Mouse (Mus musculus) hindbrain, embryonic 15.5 days (tissue): Measurements from ENCODE around the gene Atf7ip. TPM values are rescaled to one million over a fixed set of nuclear protein-coding genes. Genes with fewer than 3 reads are reported as not detected.

Experiments
- ATAC-seq: fragments of 200-750 bp; cut with Nextera tagmentation; 2 replicates; pipeline ENCODE4 v1.8.0; 2017; ENCODE audit warnings: low read depth, moderate number of reproducible peaks, moderate TSS enrichment; ENCODE audit not compliant: low FRiP score
- H3K27ac ChIP-seq: fragments of 300-500 bp; sonication (generic); replicated peaks from 2 replicates; pipeline ENCODE4 v1.5.1; 2015; ENCODE audit warnings: mild to moderate bottlenecking, inconsistent platforms
- H3K27me3 ChIP-seq: fragments of 300-500 bp; sonication (generic); 2 replicates; pipeline ENCODE4 v1.6.1; 2015; ENCODE audit warnings: control low read depth, inconsistent platforms
- H3K36me3 ChIP-seq: fragments of 300-500 bp; sonication (generic); 2 replicates; pipeline ENCODE4 v1.6.1; 2015; ENCODE audit warnings: control low read depth, inconsistent platforms
- H3K4me1 ChIP-seq: fragments of 300-500 bp; sonication (generic); replicated peaks from 2 replicates; pipeline ENCODE4 v1.6.1; 2015; ENCODE audit warnings: control low read depth, inconsistent platforms
- H3K4me2 ChIP-seq: fragments of 300-500 bp; sonication (generic); 2 replicates; pipeline ENCODE4 v1.6.1; 2015; ENCODE audit warnings: moderate library complexity, mild to moderate bottlenecking, inconsistent platforms
- H3K4me3 ChIP-seq: fragments of 300-500 bp; sonication (generic); 2 replicates; pipeline ENCODE4 v1.5.1; 2015; ENCODE audit warnings: mild to moderate bottlenecking, inconsistent platforms
- H3K9ac ChIP-seq: fragments of 300-500 bp; sonication (generic); 2 replicates; pipeline ENCODE4 v1.6.1; 2015; ENCODE audit warnings: inconsistent platforms
- H3K9me3 ChIP-seq: fragments of 300-500 bp; sonication (generic); 2 replicates; pipeline ENCODE4 v1.6.1; 2016; ENCODE audit warnings: control low read depth, inconsistent platforms
- WGBS: fragments of 180-500 bp; shearing (Covaris S2); methylation state at CpG from one replicate; pipeline ENCODE4 v1.1.7; 2015; 5-methylcytosine and 5-hydroxymethylcytosine counted together
- polyA plus RNA-seq: library from polyadenylated mRNA; unstranded; fragments of >200 nt; fragmentation: Nextera tagmentation; extraction: Ambion mirVana; gene quantifications from 2 replicates; pipeline ENCODE4 v1.2.1, GENCODE M21; 2015

Gene Atf7ip
- polyA plus RNA-seq, 1 experiment from 2014 or later = 36.1 TPM

- H3K27me3 ChIP-seq = no peaks in the 10 kb centered on the region
- H3K9ac ChIP-seq = no peak overlapping the region
- ATAC-seq = peak; percentile 71
- H3K9me3 ChIP-seq = no peaks in the 10 kb centered on the region
- H3K36me3 ChIP-seq = no peaks in the 10 kb centered on the region
- H3K27ac ChIP-seq = peak overlapping the region; percentile 89
- H3K4me2 ChIP-seq = peak overlapping the region; percentile 31
- 6% methylated on average over 31 of the region's 31 CpGs for WGBS
- no peak overlapping the region for H3K4me3 ChIP-seq
- peaks cover 36% of the 10 kb centered on the region for H3K4me1 ChIP-seq
Measured at GRCm38 (mm10) chr6:136470321-136471230, 35.4 kb upstream of the Atf7ip start.

DNA sequence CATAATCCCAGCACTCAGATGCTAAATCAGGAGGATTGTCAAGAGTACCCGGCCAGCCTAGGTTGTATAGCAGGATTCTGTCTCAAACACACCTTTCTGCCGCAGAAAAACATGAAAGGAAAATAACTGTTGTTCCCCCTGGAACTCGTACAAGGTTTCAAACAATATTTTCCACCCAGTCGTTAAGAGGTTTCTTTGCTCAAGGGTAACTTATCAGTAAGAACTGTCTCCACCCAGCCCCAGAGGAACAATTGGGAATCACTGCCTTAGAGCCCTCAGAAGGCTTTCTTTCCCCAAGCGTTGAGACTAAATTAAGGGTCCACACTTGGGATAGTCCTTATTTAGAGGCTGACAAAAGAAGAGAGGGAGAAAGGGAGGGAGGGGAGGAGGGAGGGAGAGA, 34.4 kb upstream of the Atf7ip start:
- H3K9me3 ChIP-seq = no peaks in the 10 kb centered on the region
- H3K4me1 ChIP-seq = peaks cover 40% of the 10 kb centered on the region
- H3K36me3 ChIP-seq = no peaks in the 10 kb centered on the region
- H3K9ac ChIP-seq = no peak overlapping the region
- H3K4me2 ChIP-seq = no peak overlapping the region
- H3K27ac ChIP-seq = peak overlapping the region; percentile 89
- ATAC-seq = no peak
- no peak overlapping the region for H3K4me3 ChIP-seq
- no peaks in the 10 kb centered on the region for H3K27me3 ChIP-seq
- 21% methylated on average over 5 of the region's 5 CpGs for WGBS

- ATAC-seq = no peak
- no peak overlapping the region for H3K9ac ChIP-seq
- H3K9me3 ChIP-seq = no peaks in the 10 kb centered on the region
- 68% methylated on average over 6 of the region's 6 CpGs for WGBS
- no peak overlapping the region for H3K4me3 ChIP-seq
- no peak overlapping the region for H3K27ac ChIP-seq
- H3K4me2 ChIP-seq = no peak overlapping the region
- no peaks in the 10 kb centered on the region for H3K36me3 ChIP-seq
- H3K4me1 ChIP-seq = peaks cover 35% of the 10 kb centered on the region
- no peaks in the 10 kb centered on the region for H3K27me3 ChIP-seq
Measured at GRCm38 (mm10) chr6:136472779-136473178, 33.2 kb upstream of the Atf7ip start.

- H3K4me2 ChIP-seq = no peak overlapping the region
- no peaks in the 10 kb centered on the region for H3K9me3 ChIP-seq
- peaks cover 32% of the 10 kb centered on the region for H3K4me1 ChIP-seq
- WGBS = 85% methylated on average over 11 of the region's 11 CpGs
- H3K36me3 ChIP-seq = no peaks in the 10 kb centered on the region
- no peak overlapping the region for H3K9ac ChIP-seq
- no peak for ATAC-seq
- H3K27ac ChIP-seq = no peak overlapping the region
- no peaks in the 10 kb centered on the region for H3K27me3 ChIP-seq
- H3K4me3 ChIP-seq = no peak overlapping the region
Measured at GRCm38 (mm10) chr6:136473472-136474129, 32.4 kb upstream of the Atf7ip start.

GRCm38 (mm10) chr6:136475171-136475860, 30.7 kb upstream of the Atf7ip start:
- ATAC-seq = no peak
- no peak overlapping the region for H3K4me2 ChIP-seq
- H3K9ac ChIP-seq = no peak overlapping the region
- H3K27me3 ChIP-seq = no peaks in the 10 kb centered on the region
- H3K4me1 ChIP-seq = peaks cover 18% of the 10 kb centered on the region
- no peaks in the 10 kb centered on the region for H3K36me3 ChIP-seq
- WGBS = 16% methylated on average over 6 of the region's 6 CpGs
- no peak overlapping the region for H3K4me3 ChIP-seq
- H3K27ac ChIP-seq = no peak overlapping the region
- H3K9me3 ChIP-seq = no peaks in the 10 kb centered on the region

- Histone ChIP-seq H3K9me3 (peaks cover 3% of the 10 kb centered on the region; the same call in 1 of the 2 replicates), H3K27ac (no peak overlapping the region), H3K27me3 (no peaks in the 10 kb centered on the region), H3K4me1 (peaks cover 10% of the 10 kb centered on the region; the same call in 1 of the 2 replicates), H3K9ac (no peak overlapping the region), H3K4me2 (no peak overlapping the region), H3K36me3 (no peaks in the 10 kb centered on the region), H3K4me3 (no peak overlapping the region)
- ATAC-seq = no peak
- WGBS = 80% methylated on average over 1 of the region's 1 CpGs
Measured at GRCm38 (mm10) chr6:136477878-136478277, 28.1 kb upstream of the Atf7ip start.

- no peak overlapping the region for H3K9ac ChIP-seq
- no peaks in the 10 kb centered on the region for H3K27me3 ChIP-seq
- H3K36me3 ChIP-seq = no peaks in the 10 kb centered on the region
- H3K4me2 ChIP-seq = no peak overlapping the region
- H3K4me1 ChIP-seq = no peaks in the 10 kb centered on the region
- peaks cover 3% of the 10 kb centered on the region; the same call in 1 of the 2 replicates for H3K9me3 ChIP-seq
- WGBS = 66% methylated on average over 2 of the region's 2 CpGs
- H3K4me3 ChIP-seq = no peak overlapping the region
- no peak overlapping the region for H3K27ac ChIP-seq
- no peak for ATAC-seq
Measured at GRCm38 (mm10) chr6:136483531-136483930, 22.4 kb upstream of the Atf7ip start.

DNA sequence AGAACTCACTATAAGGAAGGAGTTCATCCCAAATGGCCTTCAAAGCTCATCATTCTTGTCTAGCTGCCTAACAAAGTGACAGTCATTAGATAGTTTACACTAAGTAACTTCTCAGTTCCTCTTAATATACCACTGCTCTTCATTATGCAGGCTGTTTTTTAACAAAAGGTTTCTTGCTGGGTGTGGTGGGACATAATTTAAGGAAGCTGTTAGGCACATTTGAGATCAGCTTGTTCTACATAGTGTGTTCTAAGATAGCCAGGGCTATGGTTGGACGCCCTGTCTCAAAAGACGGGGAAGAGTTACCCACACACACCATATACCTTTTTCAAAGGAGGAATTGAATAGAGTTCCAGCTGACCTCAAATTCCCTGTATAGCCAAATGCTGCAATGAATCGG, 21.9 kb upstream of the Atf7ip start:
- H3K27ac ChIP-seq = no peak overlapping the region
- H3K36me3 ChIP-seq = no peaks in the 10 kb centered on the region
- H3K4me3 ChIP-seq = no peak overlapping the region
- ATAC-seq = no peak
- no peak overlapping the region for H3K4me2 ChIP-seq
- no peak overlapping the region for H3K9ac ChIP-seq
- 90% methylated on average over 3 of the region's 3 CpGs for WGBS
- H3K4me1 ChIP-seq = no peaks in the 10 kb centered on the region
- no peaks in the 10 kb centered on the region for H3K27me3 ChIP-seq
- H3K9me3 ChIP-seq = peaks cover 3% of the 10 kb centered on the region; the same call in 1 of the 2 replicates

- no peak overlapping the region for H3K9ac ChIP-seq
- peaks cover 3% of the 10 kb centered on the region; the same call in 1 of the 2 replicates for H3K9me3 ChIP-seq
- WGBS = 54% methylated on average over 4 of the region's 4 CpGs
- H3K4me3 ChIP-seq = no peak overlapping the region
- ATAC-seq = 0 out of 2 replicates have a peak, but pooled peaks have one; percentile 45
- no peaks in the 10 kb centered on the region for H3K36me3 ChIP-seq
- H3K27me3 ChIP-seq = no peaks in the 10 kb centered on the region
- H3K4me1 ChIP-seq = no peaks in the 10 kb centered on the region
- no peak overlapping the region for H3K27ac ChIP-seq
- H3K4me2 ChIP-seq = no peak overlapping the region
Measured at GRCm38 (mm10) chr6:136486166-136486565, 19.8 kb upstream of the Atf7ip start.

DNA sequence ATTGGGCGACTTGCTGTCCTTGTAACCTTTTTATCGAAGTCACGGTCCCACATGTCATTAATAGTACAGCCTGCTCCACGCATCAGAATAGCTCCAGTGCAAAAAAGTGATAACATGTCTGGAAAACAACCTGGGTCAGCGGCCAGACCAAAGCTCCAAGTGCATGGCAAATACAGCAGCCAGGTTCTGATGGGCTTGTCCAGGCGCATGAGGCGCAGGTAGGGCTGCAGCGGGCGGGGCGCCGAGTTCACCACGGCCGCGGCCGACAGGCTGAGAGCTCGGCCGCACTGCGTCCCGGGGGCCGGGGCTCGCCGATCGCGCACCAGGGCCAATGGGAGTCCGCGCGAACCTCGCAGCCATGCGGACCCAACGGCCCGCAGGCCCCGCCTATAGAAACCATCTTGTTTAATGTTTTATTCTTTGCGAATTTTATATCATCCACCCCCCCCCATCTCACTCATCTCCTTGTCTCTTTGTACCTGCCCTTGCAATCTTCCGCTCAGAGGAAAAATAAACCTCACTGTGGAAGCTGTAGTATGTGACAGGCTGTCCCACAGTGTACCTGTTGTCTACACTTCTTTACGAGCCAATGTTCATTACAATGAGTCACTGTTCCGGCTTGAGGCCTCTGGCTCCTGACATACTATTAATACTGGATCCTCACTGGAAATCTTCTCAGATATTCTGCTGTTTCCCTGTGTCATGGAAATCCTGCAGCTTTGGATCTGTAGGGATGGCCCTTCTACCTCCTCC, 19.0 kb upstream of the Atf7ip start:
- Histone ChIP-seq H3K4me3 (no peak overlapping the region), H3K27ac (no peak overlapping the region), H3K4me2 (peak overlapping the region; percentile 50), H3K4me1 (no peaks in the 10 kb centered on the region), H3K9ac (no peak overlapping the region), H3K36me3 (no peaks in the 10 kb centered on the region), H3K9me3 (peaks cover 3% of the 10 kb centered on the region; the same call in 1 of the 2 replicates), H3K27me3 (no peaks in the 10 kb centered on the region)
- ATAC-seq = peak; percentile 54
- WGBS = 54% methylated on average over 36 of the region's 36 CpGs

- peaks cover 1% of the 10 kb centered on the region; the same call in 1 of the 2 replicates for H3K9me3 ChIP-seq
- no peak overlapping the region for H3K9ac ChIP-seq
- no peak overlapping the region for H3K27ac ChIP-seq
- H3K36me3 ChIP-seq = no peaks in the 10 kb centered on the region
- no peak overlapping the region for H3K4me2 ChIP-seq
- 97% methylated on average over 1 of the region's 1 CpGs for WGBS
- no peaks in the 10 kb centered on the region for H3K27me3 ChIP-seq
- no peaks in the 10 kb centered on the region for H3K4me1 ChIP-seq
- 0 out of 2 replicates have a peak, but pooled peaks have one; percentile 27 for ATAC-seq
- no peak overlapping the region for H3K4me3 ChIP-seq
Measured at GRCm38 (mm10) chr6:136487554-136487950, 18.4 kb upstream of the Atf7ip start.
